Mouse (Mus musculus) adrenal gland, postnatal 36 days (tissue): Measurements from ENCODE around the gene Mbip. TPM values are rescaled to one million over a fixed set of nuclear protein-coding genes. Genes with fewer than 3 reads are reported as not detected.

Source experiments
- DNase-seq, 2 experiments: peaks; one replicate each; pipeline ENCODE4 v3.0.0; 2021; ENCODE audit warnings: mixed read lengths in 1 of 2
- long read RNA-seq, 2 experiments: library from polyadenylated mRNA; stranded (forward); transcript quantifications; one replicate each; pipeline ENCODE4 v2.0.0; 2021; ENCODE audit warnings: borderline sequencing depth in 2 of 2
- total RNA-seq, 2 experiments: library from RNA; stranded (reverse); gene quantifications; 2 replicates each; pipeline ENCODE4 v1.2.3; 2021

Gene Mbip
- 10 to 100 TPM; 12.3 to 12.9 TPM for total RNA-seq
- long read RNA-seq, experiment 1, transcript Mbip-201 (9 exons, 1,512 nt): major isoform, 8 of 14 reads
- long read RNA-seq, experiment 1, partial matches to known transcripts: 1 of 14 reads
- long read RNA-seq, experiment 1, other reads (novel, unspliced or antisense): 5 of 14 reads
- long read RNA-seq, experiment 2, partial matches to known transcripts: 0 of 3 reads
- long read RNA-seq, experiment 2, other reads (novel, unspliced or antisense): 0 of 3 reads

- DNase-seq: peak; percentile 96 to 97
These were observed at the start of gene Mbip for GRCm38 (mm10) chr12:56345367-56346089. Gene Mbip (minus strand): TSS chr12:56345894.

GRCm38 (mm10) chr12:56387647-56388205 lies 42.0 kb upstream of the Mbip start:
- DNase-seq: no peak

- no peak for DNase-seq
These were observed 41.4 kb upstream of the Mbip start for GRCm38 (mm10) chr12:56386955-56387646.

DNA sequence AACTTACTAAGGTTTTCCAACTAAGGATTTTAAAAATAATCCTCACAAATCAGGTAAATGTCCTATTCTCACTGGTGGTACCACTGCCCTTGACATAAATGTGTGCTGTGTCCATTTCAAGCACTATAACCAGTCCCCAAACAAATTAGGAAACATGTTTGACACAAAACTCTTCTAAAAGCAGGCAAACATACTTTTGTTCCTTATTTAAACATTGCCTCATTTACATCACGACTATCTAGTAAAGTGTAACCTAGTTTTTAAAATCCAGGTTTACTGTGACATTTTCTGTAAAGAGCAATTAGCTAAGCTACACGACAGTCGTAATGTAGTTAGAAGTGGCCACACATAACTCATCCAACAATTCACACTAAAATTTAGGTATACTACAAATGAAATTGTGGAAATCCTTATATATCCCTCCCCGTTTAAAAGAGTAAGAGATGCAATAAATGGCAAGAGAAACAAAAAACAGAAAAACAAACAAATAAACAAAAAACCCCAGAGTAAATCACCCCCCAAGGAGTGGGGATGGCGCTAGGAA lies 851 bp downstream of the Mbip start:
- no peak for DNase-seq

DNA sequence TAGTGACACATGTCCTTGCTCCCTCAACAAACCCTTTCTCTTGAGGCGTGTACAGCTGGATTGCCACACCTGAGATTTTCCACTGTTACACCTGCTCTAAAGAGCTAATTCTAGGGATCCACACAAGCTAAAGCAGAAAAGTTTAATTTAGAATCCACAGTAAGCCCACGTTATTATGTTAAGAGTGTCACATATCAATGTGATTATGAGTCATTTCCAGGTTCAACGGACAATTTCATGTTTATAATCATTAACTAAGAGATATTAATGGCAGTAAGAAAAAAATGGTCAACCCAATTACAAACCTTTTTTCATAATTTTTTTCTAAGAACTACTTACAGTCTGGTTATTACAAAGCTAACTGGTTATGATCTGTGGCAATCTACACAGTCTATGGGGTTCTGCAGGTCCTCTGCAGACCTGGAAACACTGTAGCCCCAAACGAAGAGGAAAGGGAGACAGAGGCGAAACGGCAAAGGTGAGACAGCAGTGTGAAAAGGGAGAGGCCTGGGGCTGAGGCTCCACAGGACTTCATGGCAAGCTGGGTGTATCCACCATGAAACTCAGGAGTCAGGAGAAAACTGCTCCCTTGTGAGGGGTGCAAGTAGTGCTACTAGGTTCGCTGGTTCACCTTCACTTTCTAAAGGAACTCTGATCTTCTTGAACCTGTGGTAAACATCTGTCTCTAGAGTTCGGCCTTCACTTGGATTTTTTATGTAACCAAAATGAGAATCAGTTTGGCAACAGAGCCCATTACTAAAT lies 6.2 kb downstream of the Mbip start:
- no peak for DNase-seq

GRCm38 (mm10) chr12:56333461-56333860 lies 12.2 kb downstream of the Mbip start:
- DNase-seq: no peak

DNA sequence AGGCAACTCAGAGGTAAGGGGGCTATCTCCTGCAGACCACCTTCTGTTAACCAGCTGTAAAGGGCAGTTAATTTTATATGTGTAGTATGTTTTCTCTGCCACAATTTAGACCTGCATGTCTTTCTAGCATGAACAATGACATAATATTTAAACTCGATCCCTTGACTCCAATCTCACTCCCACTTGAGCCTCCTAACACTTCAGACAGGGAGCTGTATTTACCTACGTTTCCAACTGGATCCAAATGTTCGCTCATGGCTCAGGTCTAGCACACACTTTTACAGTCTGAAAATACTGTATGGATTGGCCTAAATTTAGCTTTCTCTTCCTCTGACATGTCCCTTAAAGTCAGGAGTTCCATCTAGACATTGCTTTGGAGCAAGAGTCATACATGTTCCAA lies 13.2 kb downstream of the Mbip start:
- no peak for DNase-seq

GRCm38 (mm10) chr12:56327448-56327998 lies 18.2 kb downstream of the Mbip start:
- DNase-seq: no peak

DNA sequence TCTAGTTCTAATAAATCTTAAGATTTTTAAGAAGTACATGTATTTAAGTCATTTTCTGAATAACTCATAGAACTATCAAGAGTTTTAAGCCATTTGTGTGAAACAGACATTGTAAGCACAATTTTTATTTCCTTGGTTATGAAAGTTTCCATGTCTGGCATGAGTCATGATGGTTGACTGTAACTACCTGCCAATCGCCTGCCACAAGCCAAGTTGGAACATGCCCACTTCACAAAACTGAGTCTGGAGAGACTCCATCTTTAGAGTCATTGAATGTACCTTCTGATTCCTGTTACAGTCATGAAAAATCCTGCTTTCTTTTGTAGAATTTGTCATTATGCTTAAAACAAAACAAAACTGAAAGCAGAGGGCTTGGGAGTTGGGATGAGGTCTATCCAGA lies 19.8 kb downstream of the Mbip start:
- DNase-seq: no peak

DNA sequence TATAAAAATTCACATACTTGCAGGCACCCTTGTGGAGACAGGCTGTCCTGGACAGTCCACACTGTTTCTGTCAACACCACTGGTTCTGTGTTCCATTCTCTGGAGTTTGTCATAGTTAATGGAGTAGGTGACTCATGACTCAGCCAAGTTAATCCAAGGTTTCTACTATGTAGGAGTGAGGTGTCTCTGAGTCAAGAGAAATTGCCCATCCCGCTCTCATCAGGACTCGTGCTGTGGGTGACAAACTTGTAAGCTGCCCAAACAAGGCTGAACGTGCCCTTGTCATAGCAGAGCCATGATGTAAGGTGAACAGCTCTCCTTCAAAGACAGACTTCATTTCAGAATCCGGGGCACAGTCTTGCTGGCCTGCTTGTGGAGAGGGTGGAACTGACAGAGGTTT lies 26.8 kb downstream of the Mbip start:
- DNase-seq: peak; percentile 32 to 38

DNA sequence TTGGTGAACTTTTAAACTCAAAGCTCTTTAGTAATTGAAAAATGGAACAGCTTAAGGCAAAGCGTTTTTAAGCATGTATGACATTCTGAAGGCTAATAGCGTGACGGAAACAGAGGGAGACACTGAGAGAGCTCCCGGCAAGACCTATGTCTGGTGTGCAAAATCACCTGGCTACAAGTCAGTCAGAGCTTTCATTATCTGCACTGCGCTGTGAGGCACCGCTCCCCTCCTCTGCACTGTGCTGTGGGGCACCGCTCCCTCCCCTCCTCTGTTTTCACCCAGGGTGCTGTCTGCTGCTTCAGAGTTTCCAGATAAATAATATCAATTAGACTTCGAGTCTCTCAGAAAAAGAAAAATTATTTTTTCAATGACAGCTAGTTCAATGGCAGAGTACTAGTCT lies 27.6 kb downstream of the Mbip start:
- DNase-seq: no peak

DNA sequence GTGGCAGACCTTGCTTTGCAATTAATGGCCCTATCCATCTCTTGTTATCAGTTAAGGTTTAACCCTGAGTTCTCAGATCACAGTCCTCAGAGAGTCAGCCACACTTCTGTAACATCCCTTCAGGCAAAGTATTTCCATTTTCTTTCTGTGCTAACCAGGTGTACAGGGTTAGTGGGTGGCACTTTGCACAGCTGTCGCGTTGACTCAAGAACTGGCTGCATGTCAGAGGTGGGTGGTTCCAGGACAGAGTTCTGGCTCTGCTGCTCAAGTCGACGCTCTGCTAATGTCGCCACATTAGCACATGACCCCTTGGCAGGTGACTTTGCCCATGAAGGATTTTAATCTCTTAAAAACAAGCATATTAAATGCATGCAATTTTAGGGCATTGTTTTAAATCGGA lies 39.9 kb downstream of the Mbip start:
- no peak for DNase-seq

GRCm38 (mm10) chr12:56302321-56303017 lies 43.2 kb downstream of the Mbip start:
- DNase-seq: no peak

GRCm38 (mm10) chr12:56301487-56302293 lies 44.0 kb downstream of the Mbip start:
- no peak for DNase-seq

DNA sequence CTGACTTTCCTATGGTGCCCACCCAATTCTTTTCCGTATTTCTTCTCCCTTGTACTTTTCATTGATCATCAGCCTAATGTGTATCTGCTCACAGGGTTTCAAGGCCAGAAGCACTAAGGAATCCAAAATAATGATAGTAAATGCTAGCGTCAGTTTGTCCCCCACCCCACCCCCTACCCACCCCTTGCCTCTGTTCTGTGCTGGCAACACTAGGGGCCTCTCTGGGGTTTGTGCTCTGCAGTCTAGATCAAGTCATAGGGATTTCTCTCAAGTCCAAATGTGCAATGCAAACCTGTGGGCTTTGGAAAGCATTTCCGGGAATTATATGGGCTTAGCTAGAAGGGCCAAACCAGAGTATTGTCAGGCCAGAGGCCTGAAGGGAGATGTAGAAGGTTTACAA lies 46.1 kb downstream of the Mbip start:
- no peak for DNase-seq

GRCm38 (mm10) chr12:56298919-56299318 lies 46.8 kb downstream of the Mbip start:
- no peak for DNase-seq

- peak in 1 of 2 experiments; percentile 7 for DNase-seq
These were observed 47.5 kb downstream of the Mbip start for GRCm38 (mm10) chr12:56297921-56298830.

DNA sequence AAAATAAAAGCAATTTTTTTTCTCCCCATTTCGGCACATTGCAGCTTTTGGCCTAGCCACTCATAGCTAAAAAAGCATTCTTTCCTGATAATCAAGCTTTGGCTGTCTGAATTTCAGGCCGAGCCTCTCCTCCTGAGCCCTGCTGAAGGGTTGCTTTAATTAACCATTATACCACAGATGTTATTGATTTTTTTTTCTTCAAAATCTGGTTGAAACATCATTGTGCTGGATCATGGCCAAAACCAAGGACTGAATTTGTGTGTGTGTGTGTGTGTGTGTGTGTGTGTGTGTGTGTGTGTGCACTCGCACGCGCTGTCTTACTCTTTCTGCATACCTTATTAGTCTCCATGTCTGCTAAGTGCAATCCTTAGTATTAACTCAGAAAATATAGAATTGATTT lies 48.6 kb downstream of the Mbip start:
- no peak for DNase-seq

- no peak for DNase-seq
These were observed 49.2 kb downstream of the Mbip start for GRCm38 (mm10) chr12:56296524-56296923.
